Mouse (Mus musculus): ENCODE measurements around the gene Chchd2. TPM values are rescaled to one million over a fixed set of nuclear protein-coding genes. Genes with fewer than 3 reads are reported as not detected.
A peak's percentile ranks its signal among the peaks of the same experiment; 100 is the strongest.

The Chchd2 gene
- polyA plus RNA-seq, 1 experiment from 2014 or later, result 645 TPM

GRCm38 (mm10) chr5:129877731-129878455, 9.4 kb downstream of the Chchd2 start:
- H3K36me3 ChIP-seq, result peaks cover 29% of the 10 kb centered on the region
- H3K4me2 ChIP-seq, result no peak overlapping the region
- H3K9ac ChIP-seq, result no peak overlapping the region
- H3K4me1 ChIP-seq (replicated peaks), result peaks cover 3% of the 10 kb centered on the region; the same call in 1 of the 2 replicates
- DNase-seq (no peak), ATAC-seq (ENCODE audit: low read depth) (no peak)
- no peaks in the 10 kb centered on the region for H3K9me3 ChIP-seq (replicated peaks)
- H3K4me3 ChIP-seq (replicated peaks), result no peak overlapping the region
- H3K27ac ChIP-seq, result no peak overlapping the region
- WGBS (ENCODE audit: insufficient replicate concordance), result 49% methylated on average over 9 of the region's 9 CpGs
- H3K27me3 ChIP-seq, result no peaks in the 10 kb centered on the region

- ATAC-seq (ENCODE audit: low read depth) (no peak), DNase-seq (no peak)
- Histone ChIP-seq H3K4me3 (replicated peaks) (no peak overlapping the region), H3K36me3 (peaks cover 4% of the 10 kb centered on the region; the same call in 1 of the 2 replicates), H3K27me3 (no peaks in the 10 kb centered on the region), H3K27ac (no peak overlapping the region), H3K9me3 (replicated peaks) (no peaks in the 10 kb centered on the region), H3K4me2 (no peak overlapping the region), H3K4me1 (replicated peaks) (peaks cover 3% of the 10 kb centered on the region; the same call in 1 of the 2 replicates), H3K9ac (no peak overlapping the region)
- 65% methylated on average over 11 of the region's 11 CpGs for WGBS (ENCODE audit: insufficient replicate concordance)
These were observed 12.2 kb downstream of the Chchd2 start for GRCm38 (mm10) chr5:129875098-129875497.

- H3K9ac ChIP-seq, result no peak overlapping the region
- no peaks in the 10 kb centered on the region for H3K9me3 ChIP-seq (replicated peaks)
- H3K27ac ChIP-seq, result no peak overlapping the region
- no peak overlapping the region for H3K4me2 ChIP-seq
- no peaks in the 10 kb centered on the region for H3K36me3 ChIP-seq
- 0 out of 2 replicates have a peak, but pooled peaks have one; percentile 26 for ATAC-seq (ENCODE audit: low read depth)
- no peak overlapping the region for H3K4me3 ChIP-seq (replicated peaks)
- DNase-seq, result no peak
- H3K27me3 ChIP-seq, result no peaks in the 10 kb centered on the region
- peaks cover 3% of the 10 kb centered on the region; the same call in 1 of the 2 replicates for H3K4me1 ChIP-seq (replicated peaks)
- 63% methylated on average over 12 of the region's 12 CpGs for WGBS (ENCODE audit: insufficient replicate concordance)
These were observed 13.3 kb downstream of the Chchd2 start for GRCm38 (mm10) chr5:129873942-129874341.

- 76% methylated on average over 2 of the region's 2 CpGs for WGBS (ENCODE audit: insufficient replicate concordance)
- peaks cover 2% of the 10 kb centered on the region; the same call in 1 of the 2 replicates for H3K4me1 ChIP-seq (replicated peaks)
- no peak overlapping the region for H3K4me2 ChIP-seq
- no peaks in the 10 kb centered on the region for H3K36me3 ChIP-seq
- no peak overlapping the region for H3K9ac ChIP-seq
- no peak overlapping the region for H3K4me3 ChIP-seq (replicated peaks)
- no peaks in the 10 kb centered on the region for H3K9me3 ChIP-seq (replicated peaks)
- ATAC-seq (ENCODE audit: low read depth) (no peak), DNase-seq (no peak)
- no peaks in the 10 kb centered on the region for H3K27me3 ChIP-seq
- H3K27ac ChIP-seq, result no peak overlapping the region
These were observed 16.0 kb downstream of the Chchd2 start for GRCm38 (mm10) chr5:129871238-129871637.

GRCm38 (mm10) chr5:129869238-129869995, 17.9 kb downstream of the Chchd2 start:
- DNase-seq (no peak), ATAC-seq (ENCODE audit: low read depth) (no peak)
- no peaks in the 10 kb centered on the region for H3K9me3 ChIP-seq (replicated peaks)
- no peaks in the 10 kb centered on the region for H3K27me3 ChIP-seq
- no peak overlapping the region for H3K9ac ChIP-seq
- no peaks in the 10 kb centered on the region for H3K36me3 ChIP-seq
- 79% methylated on average over 19 of the region's 19 CpGs for WGBS (ENCODE audit: insufficient replicate concordance)
- no peak overlapping the region for H3K4me3 ChIP-seq (replicated peaks)
- no peak overlapping the region for H3K27ac ChIP-seq
- peaks cover 12% of the 10 kb centered on the region; the same call in 1 of the 2 replicates for H3K4me1 ChIP-seq (replicated peaks)
- H3K4me2 ChIP-seq, result no peak overlapping the region

- WGBS (ENCODE audit: insufficient replicate concordance), result 68% methylated on average over 12 of the region's 12 CpGs
These were observed 21.4 kb downstream of the Chchd2 start for GRCm38 (mm10) chr5:129865841-129866240.

GRCm38 (mm10) chr5:129864467-129864866, 22.8 kb downstream of the Chchd2 start:
- H3K9me3 ChIP-seq (replicated peaks), result no peaks in the 10 kb centered on the region
- H3K4me1 ChIP-seq (replicated peaks), result peaks cover 19% of the 10 kb centered on the region
- DNase-seq (peak; percentile 35), ATAC-seq (ENCODE audit: low read depth) (peak; percentile 34; the same call in 1 of the 2 replicates)
- H3K36me3 ChIP-seq, result peaks cover 25% of the 10 kb centered on the region
- no peaks in the 10 kb centered on the region for H3K27me3 ChIP-seq
- no peak overlapping the region for H3K27ac ChIP-seq
- H3K9ac ChIP-seq, result no peak overlapping the region
- peak overlapping the region; percentile 36 for H3K4me2 ChIP-seq
- 16% methylated on average over 18 of the region's 18 CpGs for WGBS (ENCODE audit: insufficient replicate concordance)
- no peak overlapping the region for H3K4me3 ChIP-seq (replicated peaks)

More at GRCm38 (mm10) chr5:129865841-129866240, 21.4 kb downstream of the Chchd2 start:
- ATAC-seq (ENCODE audit: low read depth) (no peak), DNase-seq (no peak)
- H3K9me3 ChIP-seq (replicated peaks), result no peaks in the 10 kb centered on the region
- H3K4me1 ChIP-seq (replicated peaks), result peaks cover 16% of the 10 kb centered on the region
- H3K27me3 ChIP-seq, result no peaks in the 10 kb centered on the region
- H3K27ac ChIP-seq, result no peak overlapping the region
- peaks cover 17% of the 10 kb centered on the region for H3K36me3 ChIP-seq
- H3K4me3 ChIP-seq (replicated peaks), result no peak overlapping the region
- H3K4me2 ChIP-seq, result no peak overlapping the region
- H3K9ac ChIP-seq, result no peak overlapping the region

- Histone ChIP-seq H3K36me3 (peaks cover 38% of the 10 kb centered on the region), H3K4me3 (replicated peaks) (no peak overlapping the region), H3K27ac (no peak overlapping the region), H3K27me3 (no peaks in the 10 kb centered on the region), H3K4me2 (no peak overlapping the region), H3K9ac (no peak overlapping the region), H3K4me1 (replicated peaks) (peaks cover 19% of the 10 kb centered on the region), H3K9me3 (replicated peaks) (no peaks in the 10 kb centered on the region)
- DNase-seq, result no peak
- ATAC-seq (ENCODE audit: low read depth), result no peak
- 88% methylated on average over 6 of the region's 6 CpGs for WGBS (ENCODE audit: insufficient replicate concordance)
These were observed 24.9 kb downstream of the Chchd2 start for GRCm38 (mm10) chr5:129862325-129862724.

- Histone ChIP-seq H3K27ac (no peak overlapping the region), H3K27me3 (no peaks in the 10 kb centered on the region), H3K36me3 (peaks cover 69% of the 10 kb centered on the region), H3K9me3 (replicated peaks) (no peaks in the 10 kb centered on the region), H3K9ac (no peak overlapping the region), H3K4me1 (replicated peaks) (0 out of 2 replicates have a peak, but pooled peaks cover 2% of the 10 kb centered on the region), H3K4me2 (no peak overlapping the region), H3K4me3 (replicated peaks) (no peak overlapping the region)
- ATAC-seq (ENCODE audit: low read depth) (no peak), DNase-seq (no peak)
- WGBS (ENCODE audit: insufficient replicate concordance), result 79% methylated on average over 5 of the region's 5 CpGs
These were observed 30.9 kb downstream of the Chchd2 start for GRCm38 (mm10) chr5:129856414-129856813.

GRCm38 (mm10) chr5:129855163-129855562, 32.1 kb downstream of the Chchd2 start:
- Histone ChIP-seq H3K36me3 (peaks cover 70% of the 10 kb centered on the region), H3K9ac (no peak overlapping the region), H3K27me3 (no peaks in the 10 kb centered on the region), H3K4me2 (no peak overlapping the region), H3K9me3 (replicated peaks) (no peaks in the 10 kb centered on the region), H3K4me3 (replicated peaks) (no peak overlapping the region), H3K4me1 (replicated peaks) (0 out of 2 replicates have a peak, but pooled peaks cover under 1% of the 10 kb centered on the region), H3K27ac (no peak overlapping the region)
- DNase-seq, result no peak
- 60% methylated on average over 5 of the region's 5 CpGs for WGBS (ENCODE audit: insufficient replicate concordance)
- ATAC-seq (ENCODE audit: low read depth), result no peak

GRCm38 (mm10) chr5:129847558-129847820, 39.8 kb downstream of the Chchd2 start:
- ATAC-seq (ENCODE audit: low read depth) (no peak), DNase-seq (no peak)
- Histone ChIP-seq H3K9me3 (replicated peaks) (peaks cover 5% of the 10 kb centered on the region; the same call in 1 of the 2 replicates), H3K4me3 (replicated peaks) (peak overlapping the region; percentile 74), H3K4me1 (replicated peaks) (peaks cover 25% of the 10 kb centered on the region), H3K36me3 (peaks cover 46% of the 10 kb centered on the region), H3K9ac (peak overlapping the region; percentile 83), H3K4me2 (peak overlapping the region; percentile 80), H3K27ac (no peak overlapping the region), H3K27me3 (no peaks in the 10 kb centered on the region)
- 34% methylated on average over 8 of the region's 8 CpGs for WGBS (ENCODE audit: insufficient replicate concordance)

All from liver, embryonic 13.5 days (tissue).